Mouse (Mus musculus) heart, embryonic 13.5 days (tissue): ENCODE data around the gene Mob3c. TPM values are rescaled to one million over a fixed set of nuclear protein-coding genes. Genes with fewer than 3 reads are reported as not detected.

Source experiments
- ATAC-seq: fragments of 200-750 bp; cut with Nextera tagmentation; 2 replicates; pipeline ENCODE4 v1.8.0; 2017; ENCODE audit warnings: moderate TSS enrichment; ENCODE audit not compliant: insufficient number of reproducible peaks, low FRiP score, low TSS enrichment; ENCODE audit errors: extremely low read depth
- H3K27ac ChIP-seq: fragments of 300-500 bp; sonication (generic); replicated peaks from 2 replicates; pipeline ENCODE4 v1.5.1; 2015; ENCODE audit warnings: moderate library complexity, mild to moderate bottlenecking, inconsistent platforms
- H3K27me3 ChIP-seq: fragments of 300-500 bp; sonication (generic); replicated peaks from 2 replicates; pipeline ENCODE4 v1.6.1; 2015; ENCODE audit warnings: mild to moderate bottlenecking, inconsistent platforms
- H3K36me3 ChIP-seq: fragments of 300-500 bp; sonication (generic); 2 replicates; pipeline ENCODE4 v1.6.1; 2015; ENCODE audit warnings: mild to moderate bottlenecking, inconsistent platforms
- H3K4me1 ChIP-seq: fragments of 300-500 bp; sonication (generic); 2 replicates; pipeline ENCODE4 v1.6.1; 2015; ENCODE audit warnings: inconsistent platforms
- H3K4me2 ChIP-seq: fragments of 300-500 bp; sonication (generic); 2 replicates; pipeline ENCODE4 v1.6.1; 2015; ENCODE audit warnings: inconsistent platforms, mild to moderate bottlenecking, moderate library complexity
- H3K4me3 ChIP-seq: fragments of 300-500 bp; sonication (generic); 2 replicates; pipeline ENCODE4 v1.5.1; 2015; ENCODE audit warnings: moderate library complexity, mild to moderate bottlenecking, inconsistent platforms
- H3K9ac ChIP-seq: fragments of 300-500 bp; sonication (generic); 2 replicates; pipeline ENCODE4 v1.6.1; 2015; ENCODE audit warnings: inconsistent platforms, mild to moderate bottlenecking, moderate library complexity
- H3K9me3 ChIP-seq: fragments of 300-500 bp; sonication (generic); 2 replicates; pipeline ENCODE4 v1.6.1; 2016; ENCODE audit warnings: inconsistent platforms
- WGBS: fragments of 180-500 bp; shearing (Covaris S2); methylation state at CpG from one replicate; pipeline ENCODE4 v1.1.7; 2015; ENCODE audit warnings: mixed read lengths; 5-methylcytosine and 5-hydroxymethylcytosine counted together
- polyA plus RNA-seq: library from polyadenylated mRNA; unstranded; fragments of >200 nt; fragmentation: Nextera tagmentation; extraction: Ambion mirVana; gene quantifications from 2 replicates; pipeline ENCODE4 v1.2.1, GENCODE M21; 2015

Gene Mob3c
- polyA plus RNA-seq, 1 experiment from 2014 or later, result 6.4 TPM

DNA sequence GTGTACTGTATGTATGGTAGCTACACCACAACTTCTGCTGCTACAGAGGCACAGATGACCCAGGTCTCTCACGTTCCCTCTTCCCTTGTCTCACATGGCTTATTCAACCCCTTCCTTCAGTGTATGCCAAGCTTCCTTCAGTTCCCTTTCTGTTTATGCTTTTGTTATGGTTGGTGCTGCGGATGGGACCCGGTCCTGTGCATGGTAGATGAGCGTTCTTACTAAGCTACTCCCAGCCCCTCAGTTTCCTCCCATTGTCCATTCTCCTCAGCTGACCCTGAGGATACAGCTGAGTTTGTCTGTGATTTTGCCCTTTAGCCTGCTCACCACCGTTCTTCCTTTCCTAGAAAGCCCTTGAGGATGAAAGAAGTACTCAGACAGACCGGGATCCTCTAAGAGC is 23.7 kb downstream of the Mob3c start:
- ATAC-seq, result no peak
- H3K27ac ChIP-seq, result no peak overlapping the region
- no peak overlapping the region for H3K4me2 ChIP-seq
- H3K9ac ChIP-seq, result no peak overlapping the region
- H3K4me3 ChIP-seq, result no peak overlapping the region
- H3K36me3 ChIP-seq, result peaks cover 43% of the 10 kb centered on the region
- H3K9me3 ChIP-seq, result no peaks in the 10 kb centered on the region
- WGBS, result 71% methylated on average over 6 of the region's 6 CpGs
- no peaks in the 10 kb centered on the region for H3K27me3 ChIP-seq
- peaks cover 73% of the 10 kb centered on the region for H3K4me1 ChIP-seq

DNA sequence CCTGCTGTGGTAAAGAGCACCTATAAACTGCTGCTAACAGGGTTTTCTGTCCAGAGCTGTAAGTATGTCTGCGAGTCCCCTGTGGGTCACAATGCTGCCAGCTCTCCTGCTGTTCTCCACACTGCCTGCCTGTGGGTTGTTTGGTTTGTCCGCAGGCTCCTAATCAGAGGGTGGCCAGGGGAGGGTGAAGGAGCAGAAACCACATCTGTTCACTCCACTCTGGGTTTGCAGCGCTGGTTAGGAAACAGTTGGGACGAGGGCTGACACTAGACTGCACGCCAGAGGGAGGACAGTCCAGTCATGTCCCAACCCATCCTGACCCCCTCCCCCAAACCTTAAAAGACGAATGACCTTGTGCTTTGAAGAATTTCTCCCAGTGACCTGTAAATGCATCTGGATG is 27.2 kb downstream of the Mob3c start:
- 48% methylated on average over 6 of the region's 6 CpGs for WGBS
- H3K9ac ChIP-seq, result no peak overlapping the region
- ATAC-seq, result no peak

DNA sequence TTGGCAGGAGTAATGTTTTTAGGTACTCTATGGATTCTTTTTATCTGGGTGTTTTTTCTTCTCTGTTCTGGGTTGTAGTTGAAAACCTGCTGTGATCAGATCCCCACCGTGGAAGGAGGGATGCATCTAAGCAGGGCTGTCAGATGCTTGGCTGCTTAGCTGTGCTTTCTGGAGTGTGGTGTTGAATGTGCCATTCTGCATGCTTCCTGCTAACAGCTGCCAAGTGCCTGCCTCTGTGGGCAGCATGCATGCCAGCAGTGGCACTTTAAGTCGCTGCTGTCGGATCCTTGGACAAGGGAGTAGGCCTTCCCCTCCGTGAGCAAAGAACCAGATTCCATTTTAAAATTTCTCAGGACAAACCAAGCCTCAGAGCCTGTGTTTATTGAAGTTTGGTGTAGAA is 27.7 kb downstream of the Mob3c start:
- Histone ChIP-seq H3K36me3 (peaks cover 60% of the 10 kb centered on the region), H3K9ac (no peak overlapping the region; the same call in 1 of the 2 replicates), H3K4me3 (no peak overlapping the region), H3K4me2 (no peak overlapping the region), H3K27ac (no peak overlapping the region), H3K4me1 (peaks cover 42% of the 10 kb centered on the region), H3K27me3 (no peaks in the 10 kb centered on the region), H3K9me3 (no peaks in the 10 kb centered on the region)
- ATAC-seq, result no peak
- 58% methylated on average over 4 of the region's 4 CpGs for WGBS

More for the DNA sequence above, 27.2 kb downstream of the Mob3c start:
- no peak overlapping the region for H3K4me3 ChIP-seq
- no peaks in the 10 kb centered on the region for H3K27me3 ChIP-seq
- peaks cover 46% of the 10 kb centered on the region for H3K4me1 ChIP-seq
- H3K27ac ChIP-seq, result no peak overlapping the region
- H3K9me3 ChIP-seq, result no peaks in the 10 kb centered on the region
- no peak overlapping the region for H3K4me2 ChIP-seq
- peaks cover 59% of the 10 kb centered on the region for H3K36me3 ChIP-seq

DNA sequence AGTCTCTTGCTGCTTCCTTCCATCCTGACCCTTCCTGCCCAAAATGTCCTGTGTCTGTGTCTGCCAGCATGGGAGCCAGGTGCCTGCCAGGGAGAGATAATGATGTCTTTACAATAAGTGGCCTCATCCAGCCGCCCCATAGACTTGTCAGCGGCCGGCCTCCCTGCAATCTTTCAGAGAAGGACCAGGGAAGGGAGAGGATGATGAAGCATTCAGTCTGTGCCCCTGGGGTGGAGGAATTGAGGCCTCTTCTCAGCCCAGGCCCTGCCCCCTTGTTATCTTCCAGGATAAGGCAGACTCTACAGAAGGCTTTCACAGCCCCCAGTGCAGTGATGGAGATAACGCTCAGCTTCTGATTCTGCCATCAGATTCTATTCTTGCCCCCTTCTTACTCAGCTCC is 28.4 kb downstream of the Mob3c start:
- WGBS, result 34% methylated on average over 4 of the region's 4 CpGs
- Histone ChIP-seq H3K4me3 (no peak overlapping the region), H3K27me3 (no peaks in the 10 kb centered on the region), H3K9me3 (no peaks in the 10 kb centered on the region), H3K27ac (no peak overlapping the region), H3K9ac (no peak overlapping the region; the same call in 1 of the 2 replicates), H3K36me3 (peaks cover 59% of the 10 kb centered on the region), H3K4me2 (no peak overlapping the region), H3K4me1 (peaks cover 35% of the 10 kb centered on the region)
- no peak for ATAC-seq

DNA sequence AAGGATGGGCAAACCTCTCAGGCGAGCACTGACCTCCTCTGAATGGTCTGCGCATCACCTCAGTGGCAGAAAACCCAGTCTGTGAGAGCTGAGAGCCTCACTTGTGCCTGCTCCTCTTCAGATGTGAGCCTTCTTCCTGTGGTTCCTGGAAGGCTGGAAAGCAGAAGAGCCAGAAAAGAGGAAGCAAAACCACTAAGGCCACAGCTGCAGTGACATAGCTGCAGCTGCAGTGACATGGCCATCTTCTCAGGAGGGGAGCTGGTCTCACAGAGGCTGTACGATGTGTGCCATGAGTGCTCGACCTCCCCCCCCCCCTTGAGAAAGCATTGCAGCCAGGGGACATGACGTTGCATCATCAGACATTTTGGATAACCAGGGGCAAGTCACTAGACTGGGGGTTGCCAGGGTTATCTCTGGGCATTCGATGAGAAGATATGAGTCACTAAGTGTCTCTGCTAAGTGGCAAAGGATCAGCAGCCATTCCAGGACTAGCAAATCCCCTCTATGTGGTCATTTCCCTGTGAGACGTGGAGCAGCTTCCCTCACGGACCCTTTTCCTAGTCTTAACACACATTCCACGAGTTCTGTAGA is 29.5 kb downstream of the Mob3c start:
- peaks cover 61% of the 10 kb centered on the region for H3K36me3 ChIP-seq
- no peak for ATAC-seq
- peaks cover 27% of the 10 kb centered on the region for H3K4me1 ChIP-seq
- no peak overlapping the region for H3K9ac ChIP-seq
- no peak overlapping the region for H3K27ac ChIP-seq
- no peaks in the 10 kb centered on the region for H3K9me3 ChIP-seq
- no peaks in the 10 kb centered on the region for H3K27me3 ChIP-seq
- no peak overlapping the region for H3K4me3 ChIP-seq
- no peak overlapping the region for H3K4me2 ChIP-seq
- WGBS, result 65% methylated on average over 9 of the region's 9 CpGs

DNA sequence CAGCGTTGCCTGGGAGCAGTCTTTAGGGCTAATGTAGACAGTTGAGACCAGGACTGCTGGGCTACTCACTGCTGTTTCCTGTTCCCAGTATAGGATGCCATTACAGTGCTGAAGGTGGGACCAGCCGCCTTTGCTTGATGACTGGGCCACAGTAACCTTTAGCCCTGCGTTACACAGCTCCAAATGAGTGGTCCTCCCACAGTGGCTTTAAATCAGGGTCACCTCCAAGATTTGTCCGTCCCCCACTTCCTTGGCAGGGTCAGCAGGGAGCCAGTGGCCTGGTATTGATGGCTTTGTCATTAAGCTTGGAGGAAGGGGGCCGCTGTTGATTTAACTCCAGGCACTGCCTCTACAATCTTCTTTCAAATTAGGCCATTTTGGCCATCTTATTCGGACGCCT is 35.5 kb downstream of the Mob3c start:
- no peak for ATAC-seq
- Histone ChIP-seq H3K9ac (no peak overlapping the region), H3K4me3 (no peak overlapping the region), H3K36me3 (peaks cover 85% of the 10 kb centered on the region), H3K4me2 (no peak overlapping the region), H3K4me1 (no peaks in the 10 kb centered on the region), H3K27me3 (no peaks in the 10 kb centered on the region), H3K27ac (no peak overlapping the region), H3K9me3 (no peaks in the 10 kb centered on the region)
- 76% methylated on average over 7 of the region's 7 CpGs for WGBS

DNA sequence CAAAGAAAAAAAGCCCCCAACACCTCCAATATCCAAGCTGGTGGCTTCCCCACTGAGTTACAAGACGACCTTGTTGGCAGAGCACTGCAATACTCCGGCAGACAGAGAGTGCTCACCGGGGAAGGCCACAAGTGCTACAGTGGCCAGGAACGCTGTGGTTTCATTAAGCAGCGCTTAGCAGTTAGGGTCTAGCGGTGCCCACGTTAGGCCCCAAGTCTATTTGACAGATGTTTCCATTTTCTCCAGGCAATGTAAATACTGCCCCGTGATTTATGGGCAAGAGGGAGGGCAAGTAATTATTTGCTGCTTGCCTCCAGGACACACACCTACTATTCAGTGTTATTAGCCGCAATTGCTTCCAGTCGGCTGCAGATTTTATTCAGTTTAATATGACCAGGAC is 36.0 kb downstream of the Mob3c start:
- WGBS, result 69% methylated on average over 10 of the region's 10 CpGs
- Histone ChIP-seq H3K4me2 (no peak overlapping the region), H3K4me3 (no peak overlapping the region), H3K36me3 (peaks cover 87% of the 10 kb centered on the region), H3K9ac (no peak overlapping the region), H3K9me3 (no peaks in the 10 kb centered on the region), H3K27me3 (no peaks in the 10 kb centered on the region), H3K27ac (no peak overlapping the region), H3K4me1 (no peaks in the 10 kb centered on the region)
- no peak for ATAC-seq

DNA sequence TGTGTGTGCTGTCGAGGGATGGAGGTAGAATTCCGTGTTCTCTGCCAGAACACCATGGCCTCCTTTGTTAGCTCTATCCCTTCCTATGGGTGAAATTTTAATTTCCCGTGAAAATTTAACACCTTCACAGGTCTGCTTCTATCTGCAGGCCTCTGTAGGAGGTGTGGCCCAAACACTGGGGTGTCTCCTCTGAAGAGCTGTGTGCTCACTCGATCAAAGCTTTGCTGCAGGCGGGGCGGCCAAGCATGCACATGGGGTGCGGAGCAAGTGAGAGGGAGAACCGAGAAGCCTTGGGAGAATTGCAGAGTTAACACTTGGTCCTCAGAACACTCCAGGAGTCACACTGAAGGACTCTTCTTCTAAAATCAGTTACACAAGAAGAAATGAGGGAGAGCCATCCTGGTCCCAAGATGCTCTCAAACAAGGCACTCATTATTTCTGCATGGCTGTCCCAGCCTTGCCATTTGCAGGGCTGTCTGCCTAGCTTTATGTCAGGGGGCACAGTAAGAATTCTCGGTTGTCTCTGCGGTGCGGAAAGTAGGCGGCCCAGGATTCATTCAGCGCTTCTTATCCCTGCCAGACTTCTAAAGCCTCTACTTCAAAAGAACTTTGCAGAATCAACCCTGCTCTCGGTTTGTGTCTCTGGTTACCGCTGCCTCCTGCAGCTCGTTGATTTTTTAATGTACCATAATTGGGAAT is 41.8 kb downstream of the Mob3c start:
- Histone ChIP-seq H3K27ac (no peak overlapping the region), H3K4me1 (no peaks in the 10 kb centered on the region), H3K4me3 (no peak overlapping the region), H3K9ac (no peak overlapping the region), H3K27me3 (no peaks in the 10 kb centered on the region), H3K9me3 (no peaks in the 10 kb centered on the region), H3K4me2 (no peak overlapping the region), H3K36me3 (peaks cover 73% of the 10 kb centered on the region)
- WGBS, result 44% methylated on average over 16 of the region's 16 CpGs
- no peak for ATAC-seq

DNA sequence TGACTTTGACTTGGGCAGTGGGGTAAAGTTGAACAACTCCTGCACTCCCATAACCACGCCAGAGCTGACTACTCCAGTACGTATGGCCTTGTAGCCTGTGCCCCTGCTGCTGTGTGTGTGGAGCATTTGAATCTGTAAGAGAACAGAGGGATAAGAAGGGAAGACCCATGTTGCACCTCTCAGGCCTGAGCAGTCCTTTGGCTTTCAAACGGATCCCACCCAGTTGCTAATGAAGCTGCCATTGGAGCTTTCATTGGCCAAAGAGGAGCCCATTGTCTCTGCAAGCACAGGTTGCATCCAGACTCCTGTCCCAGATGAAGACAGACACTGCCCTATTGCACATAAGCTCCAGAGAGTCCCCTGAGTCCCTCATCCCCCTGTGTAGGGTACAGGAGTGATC is 45.3 kb downstream of the Mob3c start:
- H3K9ac ChIP-seq, result no peak overlapping the region
- no peak overlapping the region for H3K27ac ChIP-seq
- no peak overlapping the region for H3K4me3 ChIP-seq
- WGBS, result 77% methylated on average over 3 of the region's 3 CpGs
- H3K4me2 ChIP-seq, result no peak overlapping the region
- no peaks in the 10 kb centered on the region for H3K9me3 ChIP-seq
- H3K36me3 ChIP-seq, result peaks cover 69% of the 10 kb centered on the region
- H3K27me3 ChIP-seq, result 0 out of 2 replicates have a peak, but pooled peaks cover 4% of the 10 kb centered on the region
- no peak for ATAC-seq
- peaks cover 9% of the 10 kb centered on the region for H3K4me1 ChIP-seq

DNA sequence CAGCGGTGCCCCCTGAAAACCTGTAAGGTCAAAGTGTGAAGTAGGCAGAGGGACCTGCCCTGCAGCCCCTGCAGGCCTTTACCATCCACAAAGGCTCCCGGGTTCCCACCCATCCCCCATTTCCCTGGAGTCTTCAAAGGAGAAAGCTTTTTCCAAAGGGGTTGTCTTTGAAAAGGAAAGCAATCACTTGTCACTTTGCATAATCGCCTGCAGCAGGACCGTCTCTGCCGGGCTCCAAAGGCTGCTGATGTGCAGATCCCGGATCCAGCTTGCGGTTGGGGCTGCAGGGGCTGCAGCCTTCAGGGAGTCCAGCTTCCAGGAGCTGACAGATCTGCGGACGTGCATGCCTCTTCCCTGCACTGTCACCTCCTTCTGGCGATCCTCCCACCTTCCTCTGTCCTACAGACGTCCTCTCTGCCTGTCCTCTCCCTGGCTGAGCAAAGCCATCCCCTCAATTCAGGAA is 50.4 kb downstream of the Mob3c start:
- H3K36me3 ChIP-seq, result peaks cover 37% of the 10 kb centered on the region
- H3K27me3 ChIP-seq, result peaks cover 18% of the 10 kb centered on the region; the same call in 1 of the 2 replicates
- peaks cover 17% of the 10 kb centered on the region for H3K4me1 ChIP-seq
- WGBS, result 4% methylated on average over 11 of the region's 11 CpGs
- peak overlapping the region; percentile 57 for H3K4me2 ChIP-seq
- H3K4me3 ChIP-seq, result peak overlapping the region; percentile 17; the same call in 1 of the 2 replicates
- no peak for ATAC-seq
- 0 out of 2 replicates have a peak overlapping the region, but pooled peaks have one; percentile 44 for H3K9ac ChIP-seq
- no peak overlapping the region for H3K27ac ChIP-seq
- H3K9me3 ChIP-seq, result no peaks in the 10 kb centered on the region

DNA sequence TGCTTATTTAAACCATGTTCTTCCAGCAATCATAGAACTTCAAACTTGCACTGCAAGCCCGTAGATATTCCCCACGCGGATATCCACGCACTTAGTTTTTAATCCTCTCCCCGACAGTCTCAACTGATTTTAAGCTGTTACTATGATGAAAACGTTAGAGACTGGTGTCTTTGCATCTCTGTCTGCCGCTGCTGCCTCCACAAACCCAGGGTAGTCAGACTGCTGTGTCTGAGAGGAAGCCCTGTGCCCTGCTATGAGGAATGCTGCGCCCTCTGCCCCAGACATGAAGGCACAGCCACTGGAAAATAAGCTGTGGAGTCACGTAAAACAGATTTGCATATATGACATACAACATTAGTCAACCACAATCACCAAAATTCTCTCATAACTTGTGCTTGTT is 50.9 kb downstream of the Mob3c start:
- Histone ChIP-seq H3K4me1 (peaks cover 17% of the 10 kb centered on the region), H3K36me3 (peaks cover 31% of the 10 kb centered on the region), H3K9ac (no peak overlapping the region), H3K4me3 (no peak overlapping the region), H3K27ac (no peak overlapping the region), H3K4me2 (peak overlapping the region; percentile 57), H3K9me3 (no peaks in the 10 kb centered on the region), H3K27me3 (peaks cover 18% of the 10 kb centered on the region; the same call in 1 of the 2 replicates)
- WGBS, result 48% methylated on average over 9 of the region's 9 CpGs
- no peak for ATAC-seq

DNA sequence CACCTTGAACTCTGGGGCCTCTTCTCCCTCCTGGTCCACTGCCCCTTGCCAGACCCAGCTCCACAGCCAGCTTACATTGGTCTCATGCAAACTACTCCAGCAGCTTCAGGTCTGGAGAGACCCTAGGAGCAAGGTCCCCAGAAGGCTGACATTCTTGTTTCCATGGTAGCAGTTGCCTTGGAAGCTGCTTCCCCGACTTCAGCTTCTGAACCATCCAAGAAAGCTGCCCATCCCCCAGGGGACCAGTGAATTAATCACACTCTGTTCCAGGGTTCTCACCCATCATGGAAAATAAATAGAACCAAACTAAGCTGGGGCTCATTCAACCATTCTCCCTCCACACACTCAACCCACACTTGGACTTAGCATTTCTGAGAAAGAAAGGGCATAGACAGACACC is 53.3 kb downstream of the Mob3c start:
- Histone ChIP-seq H3K27ac (no peak overlapping the region), H3K27me3 (peaks cover 27% of the 10 kb centered on the region), H3K9me3 (no peaks in the 10 kb centered on the region), H3K9ac (no peak overlapping the region), H3K4me1 (peaks cover 17% of the 10 kb centered on the region), H3K4me2 (no peak overlapping the region), H3K4me3 (no peak overlapping the region), H3K36me3 (peaks cover 8% of the 10 kb centered on the region)
- ATAC-seq, result no peak
- 32% methylated on average over 1 of the region's 1 CpGs for WGBS
